Mouse (Mus musculus) lung, postnatal 4 days (tissue): ENCODE results near the gene Agpat1.

Source experiments
- DNase-seq, 2 experiments: peaks; one replicate each; pipeline ENCODE4 v3.0.0; 2021

Gene Agpat1

DNA sequence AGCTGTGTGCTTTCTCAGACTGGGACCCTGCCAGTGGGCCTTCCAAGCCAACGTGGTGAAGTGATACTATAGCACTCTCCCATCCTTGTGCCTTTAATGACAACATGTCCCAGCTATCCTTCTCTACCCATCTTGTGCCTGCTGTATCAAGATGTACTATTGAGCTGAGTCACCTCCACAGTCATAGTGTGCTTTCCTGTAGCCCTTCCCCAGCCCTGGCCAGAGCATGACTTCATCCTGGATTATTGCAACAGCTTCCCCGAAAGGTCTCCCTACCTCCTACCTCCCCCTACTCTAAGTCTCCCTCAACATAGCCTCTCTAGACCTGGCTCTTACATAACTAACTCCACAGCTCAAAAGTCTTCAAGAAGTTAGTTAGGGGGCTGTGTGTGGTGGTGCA lies 31.6 kb downstream of the Agpat1 start:
- DNase-seq, result no peak

DNA sequence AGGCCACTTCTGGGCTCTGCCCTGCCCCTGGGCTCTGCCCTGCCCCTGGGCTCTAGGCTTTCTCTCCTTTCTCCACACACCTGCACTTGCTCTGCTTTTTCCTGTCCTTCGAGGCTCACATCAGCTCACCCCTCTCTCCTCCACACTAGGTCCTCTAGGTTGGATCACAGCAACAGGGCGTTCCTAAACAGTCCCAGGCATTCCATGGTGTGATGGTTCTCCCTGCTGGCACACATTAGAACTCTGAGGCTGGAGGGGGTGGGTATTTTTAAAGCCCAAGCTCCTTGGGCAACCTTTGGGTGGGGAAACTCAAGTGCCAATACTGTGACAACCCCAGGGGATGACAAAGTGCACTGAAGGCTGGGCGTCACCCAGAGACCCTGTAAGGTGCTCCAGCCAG lies 33.4 kb downstream of the Agpat1 start:
- DNase-seq, result no peak

DNA sequence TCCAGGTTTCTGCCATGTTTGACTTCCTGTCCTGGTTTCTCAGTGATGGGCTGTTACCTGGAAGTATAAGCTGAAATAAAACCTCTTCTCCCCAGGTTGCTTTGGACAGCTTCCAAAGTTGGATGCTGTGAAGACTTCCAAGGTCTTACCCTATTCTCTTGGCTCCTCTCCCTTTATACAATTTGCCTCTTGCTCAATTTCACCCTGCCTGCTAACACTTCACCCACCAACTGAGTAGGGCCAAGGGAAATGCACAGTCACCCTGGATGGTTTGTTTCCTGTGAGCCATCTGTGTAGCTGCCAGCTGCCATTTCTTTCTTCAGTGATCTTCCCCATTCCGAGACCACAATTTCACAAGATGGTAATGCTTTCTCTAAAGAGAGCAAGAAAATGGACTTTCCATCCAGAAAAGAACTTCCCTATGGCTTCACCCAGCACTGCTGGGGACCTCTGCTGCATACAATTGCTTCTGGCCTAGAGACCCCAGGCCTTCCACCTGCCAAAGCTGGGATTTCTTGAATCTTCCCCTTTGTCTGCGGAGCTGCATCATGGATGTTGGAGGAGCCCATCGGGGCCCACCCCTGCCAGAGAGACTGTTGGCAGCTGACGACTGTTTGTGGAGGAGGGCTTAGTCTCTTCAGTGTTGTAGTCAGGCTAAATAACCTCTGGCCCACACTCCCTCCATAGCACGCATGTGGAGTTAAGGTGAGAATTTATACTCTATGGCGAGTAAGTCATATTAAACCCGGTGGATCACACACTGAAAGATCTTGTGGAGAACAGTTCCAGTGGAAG lies 35.6 kb downstream of the Agpat1 start:
- no peak for DNase-seq

DNA sequence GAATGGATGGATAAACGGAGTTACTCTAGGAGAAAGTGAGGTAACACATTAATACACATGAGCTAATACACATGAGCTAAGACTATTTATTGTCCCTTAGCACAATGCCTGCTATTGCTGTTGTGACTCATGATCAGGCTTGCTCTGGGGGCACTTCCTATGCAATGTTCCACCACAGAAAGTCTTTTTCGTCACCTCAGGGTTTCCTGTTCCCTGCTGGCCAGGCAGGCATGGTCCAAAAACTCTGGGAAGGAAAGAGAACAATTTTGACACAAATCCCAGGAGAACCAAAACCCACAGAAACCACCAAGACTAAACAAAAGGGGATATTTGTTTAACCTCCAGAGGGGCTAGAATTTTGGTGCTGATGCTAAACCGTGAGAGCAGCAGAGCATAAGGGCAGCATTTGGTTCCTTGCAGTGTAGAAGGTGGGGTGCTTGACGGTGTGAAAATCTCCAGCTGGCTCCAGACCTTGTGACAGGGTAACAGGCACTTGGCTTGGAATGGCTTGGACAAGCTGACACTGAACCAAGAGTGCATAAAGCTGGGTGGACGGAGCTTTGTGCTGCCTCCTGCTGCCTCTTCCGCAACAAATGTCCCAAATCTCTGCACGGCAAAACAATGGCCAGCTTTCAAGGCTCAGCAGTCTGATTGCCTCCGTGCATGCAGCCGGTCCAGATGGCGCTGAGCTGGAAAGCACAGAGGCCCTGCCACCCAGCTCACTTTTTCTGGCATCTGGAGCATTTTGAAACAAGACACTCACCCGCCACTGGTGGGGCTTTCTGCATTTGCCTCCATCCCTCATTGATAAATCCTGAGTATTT lies 36.9 kb downstream of the Agpat1 start:
- DNase-seq, result peak in 1 of 2 experiments; percentile 80

DNA sequence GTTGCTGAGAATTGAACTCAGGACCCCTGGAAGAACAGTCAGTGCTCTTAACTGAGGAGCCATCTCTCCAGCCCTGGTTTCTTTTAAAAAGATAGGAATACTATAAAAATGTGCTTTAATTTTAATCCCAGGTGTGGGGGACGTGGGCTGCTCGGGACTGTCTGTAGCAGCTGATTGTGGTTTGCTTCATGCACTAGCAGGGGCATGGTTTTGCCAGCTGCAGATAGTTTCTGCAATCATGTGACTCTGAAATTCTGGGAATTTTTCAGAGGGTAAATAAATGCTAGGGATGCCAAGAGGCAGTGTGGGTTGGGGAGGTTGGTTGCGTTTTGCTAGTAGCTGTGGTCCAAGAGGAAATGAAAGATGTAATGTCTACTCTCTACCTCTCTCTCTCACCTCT lies 37.9 kb downstream of the Agpat1 start:
- no peak for DNase-seq

DNA sequence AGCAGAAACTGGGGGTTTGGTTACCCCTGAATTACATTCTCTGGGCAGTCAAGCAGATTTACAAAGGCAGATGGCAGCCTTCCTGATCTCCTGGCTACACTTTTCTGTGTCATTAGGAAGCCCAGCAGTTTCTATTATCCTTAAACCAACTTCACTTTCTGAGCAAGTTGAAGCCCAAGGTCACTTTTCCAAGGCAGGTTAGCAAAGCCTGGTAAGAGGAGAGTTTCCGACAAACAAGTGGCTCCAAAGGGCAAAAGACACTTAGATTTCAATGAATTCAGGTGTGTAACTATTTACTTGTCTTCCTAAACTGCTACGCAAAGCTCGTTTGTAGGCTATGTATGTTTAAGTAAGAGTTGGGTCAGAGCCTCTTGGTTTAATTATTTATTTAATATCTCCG lies 39.3 kb downstream of the Agpat1 start:
- no peak for DNase-seq

DNA sequence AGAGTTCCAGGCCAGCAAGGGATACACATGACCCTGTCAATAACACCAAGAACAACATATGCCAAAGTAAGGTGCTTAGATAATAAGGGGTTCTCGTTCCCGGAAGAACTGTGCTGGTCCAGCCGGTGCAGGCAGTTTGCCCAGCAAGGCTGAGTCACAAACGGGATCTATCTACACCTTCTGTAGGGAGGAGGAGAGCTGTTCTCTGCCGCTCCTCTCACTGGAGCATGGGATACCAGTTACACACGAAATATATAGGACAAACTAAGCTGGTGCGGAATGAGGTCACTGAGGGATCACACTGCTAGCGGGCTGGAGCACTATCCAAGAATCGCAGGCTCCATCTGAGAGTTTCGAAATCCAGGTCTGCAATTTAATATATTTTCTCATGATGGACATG lies 39.9 kb downstream of the Agpat1 start:
- no peak for DNase-seq

DNA sequence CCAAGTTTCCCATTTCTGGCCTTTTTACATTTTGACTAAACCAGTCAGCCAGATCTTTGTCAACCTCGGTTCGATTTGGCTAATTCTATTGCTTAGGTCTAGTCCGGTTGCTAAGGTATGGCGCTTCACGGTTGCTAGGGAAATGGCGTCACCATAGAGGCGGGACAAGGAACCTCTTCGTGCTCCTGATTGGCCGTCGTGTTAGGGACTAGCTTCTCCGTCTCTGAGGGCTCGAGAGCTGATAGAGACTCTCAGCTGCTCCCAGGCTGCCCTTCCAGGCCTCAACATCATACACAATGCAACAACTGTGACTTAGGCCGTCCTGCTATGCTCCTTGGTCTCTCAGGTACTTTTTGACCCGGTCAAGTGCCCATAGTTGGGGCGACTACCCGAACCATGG lies 40.5 kb downstream of the Agpat1 start, which contains the start of gene Fkbpl:
Fkbpl (plus strand) TSS at position 157 of the 400 bp plus-strand sequence.
- DNase-seq, result peak; percentile 96 to 97

DNA sequence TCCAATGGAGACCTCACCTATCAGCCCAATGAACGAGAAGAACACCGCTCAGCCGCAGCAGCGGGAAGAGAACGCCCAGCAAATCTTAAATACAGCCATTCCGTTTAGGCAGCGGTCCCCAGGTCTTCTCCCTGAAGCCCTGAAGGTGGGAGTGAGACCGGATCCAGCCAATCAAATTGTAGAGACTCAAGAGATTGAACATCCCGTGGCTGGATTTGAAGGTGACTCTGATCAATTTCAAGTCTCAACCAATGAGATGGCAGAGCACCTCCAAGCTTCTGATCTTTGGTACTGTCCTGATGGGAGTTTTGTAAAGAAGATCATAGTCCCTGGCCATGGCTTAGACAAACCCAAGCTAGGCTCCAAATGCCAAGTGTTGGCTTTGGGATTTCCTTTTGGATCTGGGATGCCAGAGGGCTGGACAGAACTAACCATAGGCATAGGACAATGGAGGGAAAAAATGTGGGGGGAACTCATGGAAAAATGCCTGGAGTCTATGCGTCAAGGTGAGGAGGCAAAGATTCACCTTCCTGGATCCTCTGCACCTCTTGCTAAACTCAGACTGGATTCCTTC lies 41.3 kb downstream of the Agpat1 start:
- no peak for DNase-seq

DNA sequence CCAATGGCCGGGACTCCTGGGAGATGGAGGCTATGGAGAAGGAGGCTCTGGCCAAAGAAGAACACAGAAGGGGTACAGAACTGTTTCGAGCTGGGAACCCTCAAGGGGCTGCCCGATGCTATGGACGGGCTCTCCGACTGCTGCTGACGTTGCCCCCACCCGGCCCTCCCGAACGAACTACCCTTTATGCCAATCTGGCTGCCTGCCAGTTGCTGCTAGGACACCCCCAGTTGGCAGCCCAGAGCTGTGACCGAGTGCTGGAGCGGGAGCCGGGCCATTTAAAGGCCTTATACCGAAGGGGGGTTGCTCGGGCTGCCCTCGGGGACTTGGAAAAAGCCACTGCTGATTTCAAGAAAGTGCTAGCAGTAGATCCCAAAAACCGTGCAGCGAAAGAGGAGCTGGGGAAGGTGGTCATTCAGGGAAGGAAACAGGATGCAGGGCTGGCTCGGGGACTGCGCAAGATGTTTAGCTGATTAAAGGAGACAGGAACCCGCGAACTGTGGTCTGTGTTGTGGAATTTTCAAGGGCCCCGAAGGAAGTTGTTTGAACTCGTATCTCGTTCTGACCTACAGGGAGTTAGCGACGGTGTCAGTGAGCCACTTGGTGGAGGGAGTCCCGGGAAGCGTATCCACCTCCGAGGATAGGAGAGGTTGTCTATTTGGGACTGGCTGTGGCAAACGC lies 41.9 kb downstream of the Agpat1 start:
- peak in 1 of 2 experiments; percentile 46 for DNase-seq

DNA sequence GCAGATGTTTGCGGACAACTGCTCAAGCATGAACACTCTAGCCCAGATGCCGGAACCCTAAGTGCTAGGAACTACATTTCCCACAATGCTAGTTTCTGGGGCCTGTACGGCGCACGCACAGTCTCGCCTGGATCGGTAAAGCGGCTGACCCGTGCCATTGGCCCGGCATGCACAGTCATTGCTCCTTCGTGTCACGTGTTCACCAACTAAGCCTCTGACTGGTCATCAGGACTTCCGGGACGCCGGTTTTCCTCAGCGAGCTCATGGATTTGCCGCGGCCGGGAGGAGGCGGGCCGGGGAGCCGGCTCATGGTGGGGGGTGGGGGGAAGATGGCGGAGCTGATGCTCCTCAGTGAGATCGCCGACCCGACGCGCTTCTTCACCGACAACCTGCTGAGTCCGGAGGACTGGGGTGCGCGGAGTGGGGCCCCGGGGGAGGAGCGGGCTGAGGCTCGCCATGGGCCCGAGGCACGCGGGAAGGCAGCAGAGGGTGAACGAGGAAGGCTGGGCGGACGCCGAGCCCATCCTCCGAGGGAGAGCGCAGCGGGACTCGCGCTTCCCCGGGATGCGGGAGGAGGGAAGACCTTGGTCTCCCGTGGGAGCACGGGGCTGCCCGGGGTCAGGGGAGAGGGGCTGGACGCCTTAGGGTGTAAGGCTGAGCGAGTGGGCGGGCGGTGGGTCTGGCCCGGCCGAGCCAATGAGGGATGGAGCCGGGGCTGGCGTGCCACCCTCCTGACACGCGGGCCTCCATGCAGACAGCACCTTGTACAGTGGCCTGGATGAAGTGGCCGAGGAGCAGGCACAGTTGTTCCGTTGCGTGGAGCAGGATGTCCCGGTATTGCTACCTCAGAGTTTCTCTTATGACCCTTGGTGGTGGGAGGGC lies 43.1 kb downstream of the Agpat1 start, which contains the start of gene Atf6b:
Atf6b (plus strand) TSS at position 241 of the 882 bp plus-strand sequence.
- DNase-seq, result peak; percentile 95 to 99

DNA sequence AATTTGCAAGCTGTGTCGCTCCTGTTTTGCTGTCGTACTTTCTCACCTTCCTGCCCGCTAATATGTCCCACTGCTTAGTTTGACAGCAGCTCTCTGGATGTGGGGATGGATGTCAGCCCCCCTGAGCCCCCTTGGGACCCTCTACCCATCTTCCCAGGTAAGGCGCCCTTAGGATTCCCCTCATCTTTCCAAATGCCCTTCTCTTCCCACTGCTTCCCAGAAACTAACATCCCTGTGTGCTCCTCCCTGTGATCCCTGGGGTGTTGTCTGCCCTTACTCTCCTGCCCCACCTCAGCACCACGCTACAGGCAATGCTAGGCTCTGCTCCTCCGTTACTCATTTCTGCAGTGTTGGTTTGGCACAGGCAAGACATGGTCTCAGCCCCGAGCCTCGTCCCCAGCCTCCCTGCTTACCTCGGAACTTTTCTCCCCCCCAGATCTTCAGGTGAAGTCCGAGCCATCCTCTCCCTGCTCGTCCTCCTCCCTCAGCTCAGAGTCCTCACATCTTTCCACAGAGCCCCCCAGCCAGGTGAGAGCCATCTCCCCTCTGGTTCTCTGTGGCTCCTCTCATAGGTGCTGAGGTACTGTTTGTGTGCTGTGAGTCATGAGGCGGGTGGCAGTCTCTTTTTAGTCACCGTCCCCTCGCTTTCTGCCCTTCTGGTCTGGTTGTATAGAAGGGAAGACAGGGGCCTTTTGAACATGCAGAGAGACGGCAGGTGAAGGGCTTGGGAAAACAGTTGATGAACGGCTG lies 44.3 kb downstream of the Agpat1 start:
- DNase-seq, result no peak

DNA sequence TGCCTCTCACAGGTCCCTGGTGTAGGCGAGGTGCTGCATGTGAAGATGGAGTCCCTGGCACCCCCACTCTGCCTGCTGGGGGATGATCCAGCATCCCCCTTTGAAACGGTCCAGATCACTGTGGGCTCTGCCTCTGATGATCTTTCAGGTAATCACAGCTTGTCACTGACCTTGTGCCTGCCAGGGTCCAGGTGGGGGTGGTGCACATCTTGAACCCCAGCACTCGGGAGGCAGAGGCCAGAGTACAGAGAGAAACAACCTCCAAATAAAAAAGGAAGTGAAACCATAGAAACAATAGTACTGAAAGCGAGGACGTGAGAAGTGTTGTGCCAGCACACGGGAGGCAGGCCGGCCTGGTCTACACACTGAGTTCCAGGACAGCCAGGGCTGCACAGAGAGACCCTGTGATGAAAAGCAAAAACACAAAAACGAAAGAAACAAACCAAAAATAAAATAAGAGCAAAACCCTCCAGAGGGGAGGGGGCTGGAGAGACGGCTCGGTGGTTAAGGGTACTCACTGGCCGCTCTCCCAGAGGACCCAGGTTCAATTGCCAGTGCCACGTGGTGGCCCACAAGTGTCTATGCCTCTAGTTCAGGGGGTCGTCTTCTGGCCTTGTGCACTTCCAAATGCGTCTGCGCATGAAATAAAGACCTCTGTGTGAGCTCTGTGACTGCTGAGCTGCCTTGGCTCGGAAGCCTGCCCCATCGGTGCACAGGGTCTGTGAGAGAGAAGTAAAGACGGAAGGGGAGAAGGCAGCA lies 45.2 kb downstream of the Agpat1 start:
- no peak for DNase-seq

DNA sequence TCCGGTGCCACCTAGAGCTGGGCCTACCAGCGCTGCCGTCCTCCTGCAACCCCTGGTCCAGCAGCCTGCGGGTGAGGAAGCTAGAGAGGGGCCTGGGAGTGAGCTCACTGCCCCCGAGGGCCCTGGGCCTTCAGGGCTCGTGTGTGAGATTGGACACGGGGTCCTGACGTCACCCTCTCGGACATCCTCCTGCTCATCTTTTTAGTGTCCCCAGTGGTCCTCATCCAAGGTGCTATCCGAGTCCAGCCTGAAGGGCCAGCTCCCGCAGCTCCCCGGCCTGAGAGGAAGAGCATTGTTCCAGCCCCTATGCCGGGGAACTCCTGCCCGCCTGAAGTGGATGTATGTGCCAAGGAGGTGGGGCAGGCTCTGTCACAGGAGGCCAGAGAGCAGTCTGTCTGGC lies 46.7 kb downstream of the Agpat1 start:
- no peak for DNase-seq

DNA sequence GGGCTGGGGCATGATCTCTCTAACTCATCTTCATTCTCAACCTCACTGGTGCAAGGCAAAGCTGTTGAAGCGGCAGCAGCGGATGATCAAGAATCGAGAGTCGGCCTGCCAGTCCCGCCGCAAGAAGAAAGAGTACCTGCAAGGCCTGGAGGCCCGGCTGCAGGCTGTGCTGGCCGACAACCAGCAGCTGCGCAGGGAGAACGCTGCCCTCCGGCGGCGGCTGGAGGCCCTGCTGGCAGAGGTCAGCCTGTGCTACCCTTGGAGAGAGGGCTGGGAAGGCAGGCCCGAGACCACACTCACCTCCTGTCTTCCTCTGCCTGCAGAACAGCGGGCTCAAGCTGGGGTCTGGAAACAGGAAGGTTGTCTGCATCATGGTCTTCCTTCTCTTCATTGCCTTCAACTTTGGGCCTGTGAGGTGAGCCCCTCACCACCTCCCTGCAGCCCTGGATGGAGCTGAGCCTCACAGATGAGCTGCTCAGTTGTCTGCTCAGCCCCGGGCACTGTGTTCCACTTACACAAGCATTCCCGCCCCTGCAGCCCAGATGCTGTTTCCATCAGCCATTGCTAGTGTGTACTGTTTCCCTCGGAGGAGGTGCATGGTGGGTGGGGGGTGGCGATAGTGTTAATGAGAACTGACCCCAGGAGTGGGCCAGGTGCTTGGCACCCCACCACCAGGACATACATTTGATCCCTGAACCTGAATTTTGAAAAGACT lies 47.6 kb downstream of the Agpat1 start:
- peak; percentile 71 to 72 for DNase-seq

DNA sequence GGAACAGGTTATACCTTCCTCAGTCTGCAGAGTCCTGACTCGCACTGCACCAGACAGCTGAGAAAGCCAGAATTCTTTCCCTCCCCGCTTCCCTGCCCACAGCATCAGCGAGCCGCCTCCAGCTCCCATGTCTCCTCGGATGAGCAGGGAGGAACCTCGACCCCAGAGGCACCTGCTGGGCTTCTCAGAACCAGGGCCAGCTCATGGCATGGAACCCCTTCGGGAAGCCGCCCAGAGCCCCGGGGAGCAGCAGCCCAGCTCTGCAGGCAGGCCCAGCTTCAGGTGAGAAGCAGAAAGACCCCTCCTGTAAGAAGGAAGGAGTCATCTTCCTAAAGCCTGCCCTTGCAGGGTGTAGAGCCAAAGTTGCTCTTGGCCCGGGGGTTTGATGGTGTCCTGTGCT lies 48.5 kb downstream of the Agpat1 start:
- DNase-seq, result no peak

DNA sequence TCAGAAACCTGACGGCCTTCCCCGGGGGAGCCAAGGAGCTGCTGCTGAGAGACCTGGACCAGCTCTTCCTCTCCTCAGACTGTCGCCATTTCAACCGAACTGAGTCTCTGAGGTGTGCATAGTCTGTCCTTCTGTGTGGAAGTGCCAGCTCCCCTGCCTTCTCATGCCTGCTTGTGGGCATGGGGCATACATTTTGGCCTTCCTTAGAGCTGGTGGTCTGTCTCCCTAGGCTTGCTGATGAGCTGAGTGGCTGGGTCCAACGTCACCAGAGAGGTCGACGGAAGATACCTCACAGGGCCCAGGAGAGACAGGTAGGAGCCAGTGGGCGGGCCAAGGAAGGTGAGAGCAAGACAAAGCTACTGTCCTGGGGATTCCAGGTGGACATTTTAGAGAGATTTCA lies 48.9 kb downstream of the Agpat1 start:
- no peak for DNase-seq

DNA sequence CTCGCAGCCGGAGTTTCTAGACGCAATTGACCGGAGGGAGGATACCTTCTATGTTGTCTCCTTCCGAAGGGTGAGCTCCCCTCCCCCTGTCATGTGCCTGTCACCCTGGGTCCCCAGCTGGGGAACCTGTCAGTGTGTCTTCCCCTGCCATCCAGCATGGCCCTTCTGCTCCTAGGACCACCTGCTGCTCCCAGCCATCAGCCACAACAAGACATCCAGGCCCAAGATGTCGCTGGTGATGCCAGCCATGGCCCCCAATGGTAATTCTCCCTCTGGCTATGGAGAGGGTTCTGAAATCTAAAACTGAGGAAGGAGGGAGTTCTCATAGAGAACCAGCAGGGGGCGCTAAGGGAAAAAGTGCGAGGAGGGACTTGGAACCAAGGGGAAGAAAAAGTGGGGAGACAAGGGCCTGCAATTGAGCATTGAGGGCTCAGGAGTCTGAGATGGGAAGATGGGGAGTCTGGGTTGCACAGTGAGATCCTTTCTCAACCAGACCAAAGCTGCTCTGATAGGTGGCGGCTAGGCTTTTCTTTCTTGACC lies 49.8 kb downstream of the Agpat1 start:
- peak in 1 of 2 experiments; percentile 79 for DNase-seq

DNA sequence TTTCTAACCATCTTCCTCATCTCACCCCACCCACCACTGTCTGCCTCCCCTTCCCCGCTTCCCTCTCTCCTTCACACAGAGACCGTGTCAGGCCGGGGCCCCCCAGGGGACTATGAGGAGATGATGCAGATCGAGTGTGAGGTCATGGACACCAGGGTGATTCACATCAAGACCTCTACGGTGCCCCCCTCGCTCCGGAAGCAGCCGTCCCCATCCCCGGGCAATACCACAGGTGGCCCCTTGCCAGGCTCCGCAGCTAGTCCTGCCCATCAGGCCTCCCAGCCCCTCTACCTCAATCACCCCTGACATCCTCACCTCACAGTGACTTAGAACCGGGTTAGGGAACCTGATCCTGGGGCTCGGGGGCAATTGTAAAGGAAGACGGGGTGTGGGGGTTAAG lies 50.3 kb downstream of the Agpat1 start:
- DNase-seq, result no peak
